Mouse (Mus musculus): ENCODE data around the gene Gm28048. TPM values are rescaled to one million over a fixed set of nuclear protein-coding genes. Genes with fewer than 3 reads are reported as not detected.

The Gm28048 gene
- total and polyA plus RNA-seq, 3 experiments, result 2.1 to 7.0 (median 5.2) TPM

GRCm38 (mm10) chr11:22928586-22929169 is 53.2 kb downstream of the Gm28048 start:
- H3K9ac ChIP-seq (ENCODE audit: low read depth, low read length), result no peak overlapping the region
- H3K27ac ChIP-seq, result no peak overlapping the region; the same call in 1 of the 2 replicates
- no peaks in the 10 kb centered on the region for H3K36me3 ChIP-seq (ENCODE audit: control insufficient read depth, insufficient read depth, low read length)
- TF ChIP-seq CTCF (IDR thresholded peaks at IDR 0.05) (no peak), POLR2A (IDR thresholded peaks at IDR 0.05; ENCODE audit: insufficient read depth, low read depth, low read length) (no peak), EP300 (IDR thresholded peaks at IDR 0.05; ENCODE audit: insufficient read depth, low read depth, low read length) (no peak)
- no peaks in the 10 kb centered on the region for H3K27me3 ChIP-seq (ENCODE audit: control insufficient read depth, insufficient read depth, low read length)
- WGBS, result 44% methylated on average over 8 of the region's 8 CpGs
- H3K79me2 ChIP-seq (replicated peaks; ENCODE audit: control insufficient read depth, insufficient read depth, low read length), result no peaks in the 10 kb centered on the region
- no peak overlapping the region for H3K4me3 ChIP-seq
- peaks cover 5% of the 10 kb centered on the region for H3K4me1 ChIP-seq (ENCODE audit: control insufficient read depth, insufficient read depth, low read length)
- DNase-seq, result peak in 1 of 2 experiments; percentile 15
- intact Hi-C loops (cut with DNase I), result no loop called here

- no peak for TF ChIP-seq POLR2A (IDR thresholded peaks at IDR 0.05; ENCODE audit: insufficient read depth, low read depth, low read length)
- TF ChIP-seq EP300 (IDR thresholded peaks at IDR 0.05; ENCODE audit: insufficient read depth, low read depth, low read length), result no peak
- TF ChIP-seq CTCF (IDR thresholded peaks at IDR 0.05), result no peak
- no peaks in the 10 kb centered on the region for H3K36me3 ChIP-seq (ENCODE audit: control insufficient read depth, insufficient read depth, low read length)
- 94% methylated on average over 2 of the region's 2 CpGs for WGBS
Observed at GRCm38 (mm10) chr11:22923606-22924005, 58.3 kb downstream of the Gm28048 start.

GRCm38 (mm10) chr11:22922546-22922945 is 59.3 kb downstream of the Gm28048 start:
- no peaks in the 10 kb centered on the region for H3K36me3 ChIP-seq (ENCODE audit: control insufficient read depth, insufficient read depth, low read length)
- no peaks in the 10 kb centered on the region for H3K27me3 ChIP-seq (ENCODE audit: control insufficient read depth, insufficient read depth, low read length)
- no peak overlapping the region for H3K4me3 ChIP-seq
- H3K9ac ChIP-seq (ENCODE audit: low read depth, low read length), result no peak overlapping the region
- TF ChIP-seq EP300 (IDR thresholded peaks at IDR 0.05; ENCODE audit: insufficient read depth, low read depth, low read length) (no peak), CTCF (IDR thresholded peaks at IDR 0.05) (no peak), POLR2A (IDR thresholded peaks at IDR 0.05; ENCODE audit: insufficient read depth, low read depth, low read length) (no peak)
- no peaks in the 10 kb centered on the region for H3K4me1 ChIP-seq (ENCODE audit: control insufficient read depth, insufficient read depth, low read length)
- H3K27ac ChIP-seq, result no peak overlapping the region
- WGBS, result 86% methylated on average over 2 of the region's 2 CpGs
- no peak for DNase-seq
- intact Hi-C loops (cut with DNase I), result no loop called here
- H3K79me2 ChIP-seq (replicated peaks; ENCODE audit: control insufficient read depth, insufficient read depth, low read length), result peaks cover 3% of the 10 kb centered on the region; the same call in 1 of the 2 replicates

More at GRCm38 (mm10) chr11:22923606-22924005, 58.3 kb downstream of the Gm28048 start:
- Histone ChIP-seq H3K27ac (no peak overlapping the region), H3K27me3 (ENCODE audit: control insufficient read depth, insufficient read depth, low read length) (no peaks in the 10 kb centered on the region), H3K9ac (ENCODE audit: low read depth, low read length) (no peak overlapping the region), H3K4me1 (ENCODE audit: control insufficient read depth, insufficient read depth, low read length) (peaks cover 2% of the 10 kb centered on the region; the same call in 1 of the 2 replicates), H3K4me3 (no peak overlapping the region), H3K79me2 (replicated peaks; ENCODE audit: control insufficient read depth, insufficient read depth, low read length) (peaks cover 3% of the 10 kb centered on the region; the same call in 1 of the 2 replicates)
- no peak for DNase-seq
- intact Hi-C loops (cut with DNase I), result no loop called here

- no peak overlapping the region for H3K9ac ChIP-seq (ENCODE audit: low read depth, low read length)
- H3K27me3 ChIP-seq (ENCODE audit: control insufficient read depth, insufficient read depth, low read length), result no peaks in the 10 kb centered on the region
- 78% methylated on average over 2 of the region's 2 CpGs for WGBS
- no peaks in the 10 kb centered on the region for H3K36me3 ChIP-seq (ENCODE audit: control insufficient read depth, insufficient read depth, low read length)
- DNase-seq, result no peak
- H3K4me1 ChIP-seq (ENCODE audit: control insufficient read depth, insufficient read depth, low read length), result no peaks in the 10 kb centered on the region; the same call in 1 of the 2 replicates
- TF ChIP-seq POLR2A (IDR thresholded peaks at IDR 0.05; ENCODE audit: insufficient read depth, low read depth, low read length) (no peak), CTCF (IDR thresholded peaks at IDR 0.05) (no peak), EP300 (IDR thresholded peaks at IDR 0.05; ENCODE audit: insufficient read depth, low read depth, low read length) (no peak)
- intact Hi-C loops (cut with DNase I), result no loop called here
- no peak overlapping the region for H3K27ac ChIP-seq
- no peak overlapping the region for H3K4me3 ChIP-seq
- H3K79me2 ChIP-seq (replicated peaks; ENCODE audit: control insufficient read depth, insufficient read depth, low read length), result peaks cover 3% of the 10 kb centered on the region; the same call in 1 of the 2 replicates
Observed at GRCm38 (mm10) chr11:22919336-22919735, 62.6 kb downstream of the Gm28048 start.

GRCm38 (mm10) chr11:22917786-22918185 is 64.1 kb downstream of the Gm28048 start:
- TF ChIP-seq POLR2A (IDR thresholded peaks at IDR 0.05; ENCODE audit: insufficient read depth, low read depth, low read length) (no peak), EP300 (IDR thresholded peaks at IDR 0.05; ENCODE audit: insufficient read depth, low read depth, low read length) (no peak), CTCF (IDR thresholded peaks at IDR 0.05) (no peak)
- DNase-seq, result no peak
- Histone ChIP-seq H3K27ac (no peak overlapping the region), H3K79me2 (replicated peaks; ENCODE audit: control insufficient read depth, insufficient read depth, low read length) (peaks cover 3% of the 10 kb centered on the region; the same call in 1 of the 2 replicates), H3K27me3 (ENCODE audit: control insufficient read depth, insufficient read depth, low read length) (no peaks in the 10 kb centered on the region), H3K36me3 (ENCODE audit: control insufficient read depth, insufficient read depth, low read length) (no peaks in the 10 kb centered on the region), H3K9ac (ENCODE audit: low read depth, low read length) (no peak overlapping the region), H3K4me3 (no peak overlapping the region), H3K4me1 (ENCODE audit: control insufficient read depth, insufficient read depth, low read length) (no peaks in the 10 kb centered on the region; the same call in 1 of the 2 replicates)
- WGBS, result 98% methylated on average over 7 of the region's 7 CpGs
- intact Hi-C loops (cut with DNase I), result no loop called here

GRCm38 (mm10) chr11:22913744-22914143 is 68.1 kb downstream of the Gm28048 start:
- TF ChIP-seq CTCF (IDR thresholded peaks at IDR 0.05) (no peak), POLR2A (IDR thresholded peaks at IDR 0.05; ENCODE audit: insufficient read depth, low read depth, low read length) (no peak), EP300 (IDR thresholded peaks at IDR 0.05; ENCODE audit: insufficient read depth, low read depth, low read length) (no peak)
- Histone ChIP-seq H3K9ac (ENCODE audit: low read depth, low read length) (no peak overlapping the region), H3K79me2 (replicated peaks; ENCODE audit: control insufficient read depth, insufficient read depth, low read length) (0 out of 2 replicates have a peak, but pooled peaks cover 1% of the 10 kb centered on the region), H3K4me3 (no peak overlapping the region), H3K27me3 (ENCODE audit: control insufficient read depth, insufficient read depth, low read length) (no peaks in the 10 kb centered on the region), H3K36me3 (ENCODE audit: control insufficient read depth, insufficient read depth, low read length) (peaks cover 3% of the 10 kb centered on the region; the same call in 1 of the 2 replicates), H3K27ac (no peak overlapping the region), H3K4me1 (ENCODE audit: control insufficient read depth, insufficient read depth, low read length) (peaks cover 3% of the 10 kb centered on the region)
- intact Hi-C loops (cut with DNase I), result no loop called here
- DNase-seq, result no peak
- 56% methylated on average over 4 of the region's 4 CpGs for WGBS
